Mouse (Mus musculus) hindbrain, embryonic 10.5 days (tissue): ENCODE data around the gene Cd9. TPM values are rescaled to one million over a fixed set of nuclear protein-coding genes. Genes with fewer than 3 reads are reported as not detected.

ENCODE experiments used
- DNase-seq: peaks from one replicate; pipeline ENCODE4 v3.0.0-alpha.2; 2017; ENCODE audit warnings: low spot score
- H3K27ac ChIP-seq: fragments of 300-500 bp; sonication (generic); 2 replicates; pipeline ENCODE4 v1.5.1; 2016; ENCODE audit warnings: mild to moderate bottlenecking, moderate library complexity
- H3K27me3 ChIP-seq: fragments of 300-500 bp; sonication (generic); 2 replicates; pipeline ENCODE4 v1.6.1; 2016; ENCODE audit warnings: mild to moderate bottlenecking; ENCODE audit not compliant: poor library complexity, insufficient read depth, severe bottlenecking
- H3K36me3 ChIP-seq: fragments of 300-500 bp; sonication (generic); 2 replicates; pipeline ENCODE4 v1.6.1; 2016; ENCODE audit warnings: mild to moderate bottlenecking, moderate library complexity
- H3K4me1 ChIP-seq: fragments of 300-500 bp; sonication (generic); replicated peaks from 2 replicates; pipeline ENCODE4 v1.6.1; 2016; ENCODE audit warnings: mild to moderate bottlenecking
- H3K4me3 ChIP-seq: fragments of 300-500 bp; sonication (generic); 2 replicates; pipeline ENCODE4 v1.5.1; 2016; ENCODE audit warnings: mild to moderate bottlenecking, moderate library complexity
- H3K9me3 ChIP-seq: fragments of 300-500 bp; sonication (generic); 2 replicates; pipeline ENCODE4 v1.6.1; 2016; ENCODE audit warnings: mild to moderate bottlenecking, moderate library complexity
- WGBS: fragments of 180-500 bp; shearing (Covaris S2); methylation state at CpG from one replicate; pipeline ENCODE4 v1.1.7; 2016; 5-methylcytosine and 5-hydroxymethylcytosine counted together
- polyA plus RNA-seq: library from polyadenylated mRNA; unstranded; fragments of >200 nt; fragmentation: Nextera tagmentation; extraction: Ambion mirVana; gene quantifications from 2 replicates; pipeline ENCODE4 v1.2.1, GENCODE M21; 2016

The Cd9 gene
- polyA plus RNA-seq, 1 experiment from 2014 or later = 35.9 TPM

DNA sequence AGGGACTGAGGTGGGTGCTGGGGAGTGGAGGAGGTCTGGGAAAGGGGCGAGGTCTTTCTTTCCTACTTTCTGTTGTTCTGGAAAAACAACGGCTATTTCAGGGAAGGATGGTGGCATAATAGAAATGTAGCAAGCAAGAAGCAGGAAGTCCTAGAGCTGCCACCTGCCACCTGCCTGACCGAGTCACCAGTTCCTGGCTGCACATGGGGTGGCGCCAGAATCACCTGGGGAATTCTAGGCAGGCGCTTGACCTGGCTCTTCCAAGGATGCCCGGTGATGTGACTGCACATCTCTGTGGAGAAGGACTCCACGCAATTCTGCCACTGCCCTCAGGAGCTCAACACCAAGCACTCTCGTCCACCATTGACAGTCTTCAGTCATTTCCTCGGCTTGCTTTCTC is 15.2 kb downstream of the Cd9 start:
- no peak overlapping the region for H3K27ac ChIP-seq
- H3K36me3 ChIP-seq = no peaks in the 10 kb centered on the region
- 91% methylated on average over 9 of the region's 9 CpGs for WGBS
- no peaks in the 10 kb centered on the region for H3K27me3 ChIP-seq
- no peak overlapping the region for H3K4me3 ChIP-seq
- DNase-seq = no peak
- H3K9me3 ChIP-seq = no peaks in the 10 kb centered on the region
- peaks cover 53% of the 10 kb centered on the region for H3K4me1 ChIP-seq

DNA sequence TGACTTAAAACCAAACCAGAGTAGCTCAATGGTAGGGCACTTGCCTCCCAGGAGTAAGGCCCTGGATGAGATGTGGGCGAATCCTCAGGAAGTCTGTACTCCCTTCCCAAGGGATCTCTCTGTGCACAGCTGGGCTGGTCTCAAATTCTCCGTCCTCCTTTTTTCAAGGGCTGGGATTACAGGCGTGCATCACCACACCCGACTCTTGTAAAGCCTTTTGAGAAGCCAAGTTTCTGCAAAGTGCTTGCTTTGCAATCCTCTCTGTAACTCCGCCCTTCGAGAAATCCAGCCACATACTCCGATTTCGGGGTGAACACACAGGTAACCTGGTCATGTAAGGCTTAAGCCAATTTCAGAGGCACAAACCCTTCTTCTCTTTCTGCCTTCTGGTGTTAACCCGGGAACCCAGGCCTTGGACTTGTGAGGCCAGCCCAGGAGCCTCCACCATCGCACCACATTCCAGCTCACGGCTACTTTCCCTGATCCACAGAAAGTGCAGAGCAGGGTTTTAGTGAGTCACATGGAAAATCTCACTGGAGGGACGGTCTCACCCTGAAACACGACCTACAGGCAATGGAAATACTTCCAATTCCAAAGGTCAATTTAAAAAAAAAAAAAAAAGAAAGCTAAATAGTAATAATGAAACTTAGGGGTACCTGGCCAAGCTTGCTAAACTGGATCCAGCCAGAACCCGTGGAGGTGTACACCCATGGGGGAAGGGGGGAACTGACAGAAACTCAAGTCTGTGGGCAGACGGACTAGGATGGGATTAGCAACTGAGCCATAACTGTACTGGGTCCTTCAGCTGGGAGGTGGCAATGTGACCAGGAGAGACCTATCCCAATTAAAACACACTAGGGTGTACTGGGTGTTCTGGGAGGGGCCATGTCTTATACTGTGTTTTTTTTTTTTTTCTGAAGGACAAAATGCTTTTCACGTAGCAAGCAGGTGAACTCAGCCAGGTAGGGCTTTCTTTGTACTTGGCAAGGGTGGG is 16.2 kb downstream of the Cd9 start:
- H3K36me3 ChIP-seq = no peaks in the 10 kb centered on the region
- H3K4me1 ChIP-seq = peaks cover 56% of the 10 kb centered on the region
- no peak overlapping the region; the same call in 1 of the 2 replicates for H3K27ac ChIP-seq
- no peak for DNase-seq
- no peaks in the 10 kb centered on the region for H3K9me3 ChIP-seq
- no peak overlapping the region for H3K4me3 ChIP-seq
- no peaks in the 10 kb centered on the region for H3K27me3 ChIP-seq
- 83% methylated on average over 16 of the region's 16 CpGs for WGBS

DNA sequence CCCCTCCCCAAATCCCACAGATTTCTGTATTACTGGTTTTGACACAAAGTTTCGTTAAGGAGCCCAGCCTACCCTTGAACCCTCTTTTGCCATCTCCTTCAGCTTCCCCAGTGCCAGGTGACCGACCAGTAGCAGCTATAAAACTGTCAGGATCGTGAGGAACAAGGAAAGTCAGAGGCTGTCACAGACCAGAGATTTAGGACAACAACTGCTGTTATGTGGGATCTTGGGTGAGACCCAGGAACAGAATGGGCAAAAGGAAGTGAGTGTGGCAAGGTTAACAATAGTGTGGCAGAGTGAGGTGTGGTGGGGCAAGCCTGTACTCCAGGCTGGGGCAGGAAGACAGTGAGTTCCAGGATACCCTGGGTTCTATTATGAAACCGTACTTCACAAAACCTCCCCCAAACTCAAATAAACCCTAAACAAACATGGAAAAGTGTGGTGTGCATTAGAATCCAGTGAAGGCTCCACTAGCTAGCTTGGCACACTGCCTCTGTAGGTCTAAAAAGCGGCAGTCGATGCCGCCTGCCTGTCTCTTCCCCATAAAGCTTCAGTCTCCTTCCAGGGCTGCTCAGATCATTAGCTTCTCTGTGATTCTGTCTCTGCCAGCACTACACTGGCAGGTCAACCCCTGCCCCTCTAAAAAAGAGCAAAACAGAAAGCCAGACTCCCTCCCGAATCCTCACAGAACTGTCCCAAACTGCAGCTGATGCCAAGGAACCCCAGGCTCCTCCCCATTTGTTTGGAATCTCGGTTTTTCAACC is 17.6 kb downstream of the Cd9 start:
- Histone ChIP-seq H3K9me3 (no peaks in the 10 kb centered on the region), H3K4me3 (no peak overlapping the region), H3K27me3 (no peaks in the 10 kb centered on the region), H3K27ac (no peak overlapping the region), H3K4me1 (peaks cover 48% of the 10 kb centered on the region), H3K36me3 (no peaks in the 10 kb centered on the region)
- 79% methylated on average over 9 of the region's 9 CpGs for WGBS
- no peak for DNase-seq

DNA sequence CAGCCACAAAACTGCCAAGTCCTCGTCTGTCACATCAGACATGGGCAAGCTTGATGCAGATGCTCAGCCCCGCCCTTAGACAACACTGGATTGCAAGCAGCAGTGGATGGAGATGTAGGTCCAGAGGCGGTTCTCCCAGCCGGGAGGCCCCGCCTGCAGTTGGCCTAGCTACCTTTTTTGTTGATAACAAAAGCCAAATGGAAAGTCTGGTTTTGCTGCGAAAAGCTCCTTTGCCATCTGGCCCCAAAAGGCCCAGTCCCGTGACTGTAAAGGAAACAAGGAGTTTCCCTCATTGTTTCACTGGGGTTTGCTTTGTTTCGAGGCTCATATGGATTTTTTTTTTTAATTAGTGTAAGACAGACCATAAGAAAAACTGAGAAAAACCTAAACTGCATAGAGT is 18.5 kb downstream of the Cd9 start:
- no peaks in the 10 kb centered on the region for H3K36me3 ChIP-seq
- 0 out of 2 replicates have a peak overlapping the region, but pooled peaks have one; percentile 3 for H3K27ac ChIP-seq
- H3K27me3 ChIP-seq = no peaks in the 10 kb centered on the region
- DNase-seq = no peak
- H3K4me1 ChIP-seq = peaks cover 39% of the 10 kb centered on the region
- H3K4me3 ChIP-seq = no peak overlapping the region
- 46% methylated on average over 8 of the region's 8 CpGs for WGBS
- no peaks in the 10 kb centered on the region for H3K9me3 ChIP-seq

DNA sequence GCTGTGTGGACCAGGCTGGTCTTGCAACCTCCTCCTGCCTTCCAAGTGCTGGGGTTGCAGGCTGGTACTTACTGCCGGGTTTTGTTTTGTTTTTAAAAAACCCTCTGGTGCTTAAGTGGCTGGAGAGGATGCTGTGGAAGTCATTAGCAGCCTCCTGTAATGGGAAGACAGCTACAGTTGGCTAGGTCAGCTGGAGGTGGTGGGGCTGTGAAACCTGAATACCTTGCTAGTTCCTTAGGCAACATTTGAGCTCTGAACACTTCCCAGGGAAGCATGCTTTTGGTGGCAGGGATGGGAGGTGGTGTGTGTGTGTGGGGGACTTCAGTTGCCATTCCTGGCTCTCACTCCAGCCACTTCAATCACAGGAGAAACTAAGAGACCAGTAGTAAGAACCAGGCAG is 19.4 kb downstream of the Cd9 start:
- no peak for DNase-seq
- H3K27ac ChIP-seq = peak overlapping the region; percentile 23; the same call in 1 of the 2 replicates
- H3K4me3 ChIP-seq = no peak overlapping the region
- peaks cover 30% of the 10 kb centered on the region for H3K4me1 ChIP-seq
- no peaks in the 10 kb centered on the region for H3K27me3 ChIP-seq
- 45% methylated on average over 1 of the region's 1 CpGs for WGBS
- no peaks in the 10 kb centered on the region for H3K9me3 ChIP-seq
- no peaks in the 10 kb centered on the region for H3K36me3 ChIP-seq

DNA sequence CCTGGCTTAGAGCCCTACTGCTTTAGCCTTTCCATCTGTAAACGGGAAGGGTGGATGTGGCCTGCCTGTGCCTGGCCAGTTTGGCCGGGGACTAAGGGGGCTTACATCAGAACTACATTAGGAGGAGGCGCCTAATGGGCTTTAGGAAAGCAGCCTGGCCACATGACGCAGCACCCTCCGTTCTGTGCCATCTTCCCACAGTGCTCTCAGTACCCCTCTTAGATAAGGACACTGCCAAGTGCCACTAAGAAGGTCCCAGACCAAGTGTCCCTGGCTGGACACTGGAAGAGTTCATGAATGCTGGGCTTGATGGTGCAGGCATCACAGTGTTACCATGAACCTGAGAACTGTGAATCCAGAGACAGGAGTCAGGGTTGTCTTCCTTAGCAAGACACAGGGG is 20.7 kb downstream of the Cd9 start:
- Histone ChIP-seq H3K4me1 (peaks cover 28% of the 10 kb centered on the region), H3K36me3 (no peaks in the 10 kb centered on the region), H3K27ac (no peak overlapping the region), H3K27me3 (no peaks in the 10 kb centered on the region), H3K9me3 (no peaks in the 10 kb centered on the region), H3K4me3 (no peak overlapping the region)
- 84% methylated on average over 5 of the region's 5 CpGs for WGBS
- no peak for DNase-seq

DNA sequence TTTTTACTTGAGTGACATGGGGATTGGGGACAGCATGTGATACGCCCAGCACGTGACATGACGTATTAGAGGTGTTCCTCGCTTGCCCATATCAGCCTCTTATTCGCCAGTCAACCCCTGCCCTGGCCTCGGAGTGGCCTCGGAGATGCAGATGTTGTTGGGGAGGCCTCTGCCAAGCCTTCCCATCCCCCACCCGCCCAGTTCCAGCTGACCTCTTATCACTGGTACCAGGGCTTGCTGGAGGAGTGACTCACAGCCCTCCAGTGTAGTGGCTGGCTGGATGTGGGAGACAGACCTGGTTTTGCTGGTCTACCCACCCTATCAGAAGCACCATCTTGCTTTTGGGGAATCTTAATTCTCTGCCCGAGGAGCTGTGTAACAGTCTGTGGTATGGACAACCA is 21.3 kb downstream of the Cd9 start:
- DNase-seq = no peak
- no peak overlapping the region for H3K27ac ChIP-seq
- no peaks in the 10 kb centered on the region for H3K27me3 ChIP-seq
- no peaks in the 10 kb centered on the region for H3K9me3 ChIP-seq
- peaks cover 35% of the 10 kb centered on the region for H3K4me1 ChIP-seq
- H3K4me3 ChIP-seq = no peak overlapping the region
- no peaks in the 10 kb centered on the region for H3K36me3 ChIP-seq
- 88% methylated on average over 9 of the region's 9 CpGs for WGBS

DNA sequence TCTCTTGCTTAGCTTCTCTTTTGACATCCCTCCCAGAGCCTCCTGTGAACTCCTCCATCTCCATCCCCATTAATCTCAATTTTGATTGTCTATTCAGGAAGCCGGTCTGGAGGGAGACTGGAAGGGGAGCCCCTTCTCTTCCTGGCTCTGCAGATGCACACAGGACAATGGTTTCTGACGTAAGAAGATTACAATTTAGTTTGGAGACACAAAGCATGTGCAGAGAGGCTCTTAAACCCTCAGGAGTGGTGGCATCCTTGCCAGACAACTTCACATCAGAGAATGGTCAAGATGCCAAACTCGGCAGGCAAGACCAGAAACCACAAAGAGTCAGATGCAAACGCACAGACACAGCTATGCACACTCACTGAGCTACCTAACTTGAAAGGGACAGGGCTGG is 22.7 kb downstream of the Cd9 start:
- Histone ChIP-seq H3K4me3 (no peak overlapping the region), H3K4me1 (peaks cover 44% of the 10 kb centered on the region), H3K9me3 (no peaks in the 10 kb centered on the region), H3K27me3 (no peaks in the 10 kb centered on the region), H3K27ac (0 out of 2 replicates have a peak overlapping the region, but pooled peaks have one; percentile 31), H3K36me3 (no peaks in the 10 kb centered on the region)
- DNase-seq = no peak
- 74% methylated on average over 4 of the region's 4 CpGs for WGBS

DNA sequence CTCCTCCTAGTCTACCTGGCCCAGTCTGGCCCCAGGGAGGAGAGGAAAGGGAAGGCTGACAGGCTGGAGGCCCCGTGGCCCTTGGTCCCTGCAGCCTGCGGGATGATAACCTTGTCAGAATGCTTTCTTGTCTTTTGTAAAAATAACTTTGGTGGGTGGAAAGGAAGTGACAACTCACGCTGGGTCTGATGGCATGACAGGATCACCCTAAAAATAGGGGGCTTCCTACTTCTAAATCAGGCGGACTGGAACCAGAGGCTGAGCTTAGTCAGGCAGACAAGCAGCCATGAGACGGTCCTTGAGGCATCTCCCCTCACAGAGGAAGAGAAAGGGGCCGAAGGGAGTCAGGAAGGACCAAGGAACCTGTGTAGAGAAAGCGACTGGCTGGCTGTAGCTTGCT is 23.3 kb downstream of the Cd9 start:
- Histone ChIP-seq H3K27ac (0 out of 2 replicates have a peak overlapping the region, but pooled peaks have one; percentile 31), H3K36me3 (no peaks in the 10 kb centered on the region), H3K9me3 (no peaks in the 10 kb centered on the region), H3K4me3 (no peak overlapping the region), H3K4me1 (peaks cover 43% of the 10 kb centered on the region), H3K27me3 (no peaks in the 10 kb centered on the region)
- WGBS = 79% methylated on average over 7 of the region's 7 CpGs
- DNase-seq = no peak

DNA sequence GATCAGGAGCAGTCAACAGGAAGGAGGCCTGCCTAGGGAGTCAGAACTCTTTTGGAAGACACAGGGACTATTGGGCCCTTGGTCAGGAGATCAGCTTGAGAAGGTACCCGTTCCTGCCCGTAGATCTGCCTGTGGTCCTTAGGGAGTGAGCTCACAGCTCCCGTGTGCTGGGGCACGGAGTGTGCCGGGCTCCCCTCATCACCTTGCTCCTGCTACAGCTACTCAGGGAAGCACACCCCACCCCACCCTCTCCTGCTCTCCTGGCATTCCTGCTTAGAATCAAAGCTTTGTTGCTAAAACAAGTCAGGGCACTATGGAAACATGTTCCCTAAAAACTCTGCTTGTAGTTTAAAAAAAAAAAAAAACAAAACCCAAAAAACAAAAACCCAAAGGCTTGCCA is 24.0 kb downstream of the Cd9 start:
- 90% methylated on average over 5 of the region's 5 CpGs for WGBS
- Histone ChIP-seq H3K4me1 (peaks cover 35% of the 10 kb centered on the region), H3K27me3 (no peaks in the 10 kb centered on the region), H3K4me3 (no peak overlapping the region), H3K27ac (no peak overlapping the region), H3K36me3 (no peaks in the 10 kb centered on the region), H3K9me3 (no peaks in the 10 kb centered on the region)
- no peak for DNase-seq

DNA sequence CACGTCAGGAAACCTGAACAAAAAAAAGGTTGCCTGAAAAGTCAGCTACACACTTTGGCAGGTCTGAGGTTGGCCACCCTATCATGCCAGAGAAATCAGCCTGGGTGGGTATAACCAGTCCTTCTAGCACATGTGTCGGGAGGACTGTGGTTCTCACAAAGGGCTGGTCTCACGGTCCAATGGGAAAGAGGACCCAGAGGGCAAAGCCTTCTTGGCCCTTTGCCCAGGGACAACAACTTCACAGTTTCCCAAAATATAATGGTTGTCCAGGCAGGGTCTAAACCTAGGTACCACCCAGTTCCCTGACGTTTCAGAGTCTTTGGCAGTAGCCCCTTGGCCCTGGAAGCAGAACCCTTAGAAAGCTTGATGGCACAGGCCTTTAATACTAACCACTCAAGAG is 25.4 kb downstream of the Cd9 start:
- H3K4me1 ChIP-seq = peaks cover 24% of the 10 kb centered on the region
- H3K36me3 ChIP-seq = no peaks in the 10 kb centered on the region
- no peak for DNase-seq
- no peaks in the 10 kb centered on the region for H3K27me3 ChIP-seq
- whole genome bisulfite sequencing = 90% methylated on average over 4 of the region's 4 CpGs
- H3K4me3 ChIP-seq = no peak overlapping the region
- H3K9me3 ChIP-seq = no peaks in the 10 kb centered on the region
- H3K27ac ChIP-seq = no peak overlapping the region

DNA sequence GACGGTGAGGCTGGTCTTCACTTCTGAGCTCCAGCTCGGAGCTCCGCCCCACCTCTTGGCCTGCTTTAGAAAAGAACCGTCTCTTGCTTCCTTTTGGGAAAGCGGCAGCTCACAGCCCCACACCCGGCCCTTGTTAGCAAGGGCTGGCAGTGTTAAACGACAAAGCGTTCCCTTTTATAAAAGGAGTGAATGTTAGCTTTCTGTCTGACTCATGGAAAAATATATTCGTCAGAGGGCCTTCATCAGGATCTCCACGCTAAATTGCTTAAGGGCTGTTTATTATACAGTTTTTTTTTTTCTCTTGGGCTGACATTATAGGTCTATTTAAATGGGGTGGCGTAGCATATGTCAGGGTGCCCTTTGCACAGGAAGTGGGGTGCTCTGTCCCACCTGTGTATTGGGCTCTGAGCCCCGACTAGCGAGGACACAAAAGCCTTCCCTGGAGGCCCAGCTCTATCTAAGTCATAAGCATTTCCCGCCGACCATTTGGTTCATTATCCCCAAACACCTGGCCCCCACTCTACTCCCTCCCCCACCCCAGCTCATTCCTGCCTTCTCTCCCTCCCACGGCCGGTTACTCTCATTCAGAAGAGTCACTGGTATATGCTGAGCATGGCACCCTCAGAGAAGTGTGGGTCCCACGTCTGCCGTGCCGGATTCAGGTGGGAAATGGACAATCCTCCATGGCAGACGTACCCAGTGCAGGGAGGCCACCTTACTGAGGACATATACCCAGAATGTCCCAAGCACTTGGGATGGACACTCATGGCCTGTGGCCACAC is 26.2 kb downstream of the Cd9 start:
- Histone ChIP-seq H3K4me3 (no peak overlapping the region), H3K27me3 (no peaks in the 10 kb centered on the region), H3K27ac (peak overlapping the region; percentile 46; the same call in 1 of the 2 replicates), H3K36me3 (peaks cover 5% of the 10 kb centered on the region; the same call in 1 of the 2 replicates), H3K9me3 (no peaks in the 10 kb centered on the region), H3K4me1 (peaks cover 21% of the 10 kb centered on the region)
- WGBS = 68% methylated on average over 21 of the region's 21 CpGs
- no peak for DNase-seq
